Mouse (Mus musculus) cerebellum, adult 2 months (tissue): ENCODE results near the gene Tigd3.

ENCODE experiments used
- CTCF ChIP-seq: fragments of 200-500 bp; IDR thresholded peaks from 2 replicates; pipeline ENCODE4 v1.5.1; 2011; ENCODE audit warnings: low read depth, mild to moderate bottlenecking, control low read depth, low read length, moderate library complexity, borderline replicate concordance; ENCODE audit not compliant: insufficient read depth
- POLR2A ChIP-seq: fragments of 200-500 bp; IDR thresholded peaks from 2 replicates; pipeline ENCODE4 v1.6.1; 2011; ENCODE audit warnings: low read length, control low read depth, borderline replicate concordance; ENCODE audit not compliant: insufficient read depth

DNA sequence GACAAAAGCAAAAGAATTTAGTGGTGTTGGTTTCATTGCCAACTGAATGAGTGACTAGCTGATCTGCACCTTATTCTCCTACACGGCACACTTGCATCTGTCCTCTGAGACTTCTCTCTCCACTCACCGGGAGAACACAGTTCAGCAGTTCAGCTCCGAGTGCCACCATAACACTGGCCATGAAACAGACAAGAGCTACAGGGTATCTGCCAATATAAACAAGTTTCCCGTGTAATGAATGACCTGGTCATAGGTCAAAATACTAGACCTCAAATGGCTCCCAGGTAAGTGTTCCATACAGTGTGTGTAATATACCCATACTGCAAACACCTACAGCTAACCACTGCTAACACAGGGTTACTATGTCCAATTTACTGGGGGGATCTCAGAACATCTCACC lies 4.7 kb downstream of the Tigd3 start:
- TF ChIP-seq POLR2A, result no peak
- no peak for TF ChIP-seq CTCF
